Mouse (Mus musculus): Measurements from ENCODE around the gene Pik3cb.

Gene Pik3cb

DNA sequence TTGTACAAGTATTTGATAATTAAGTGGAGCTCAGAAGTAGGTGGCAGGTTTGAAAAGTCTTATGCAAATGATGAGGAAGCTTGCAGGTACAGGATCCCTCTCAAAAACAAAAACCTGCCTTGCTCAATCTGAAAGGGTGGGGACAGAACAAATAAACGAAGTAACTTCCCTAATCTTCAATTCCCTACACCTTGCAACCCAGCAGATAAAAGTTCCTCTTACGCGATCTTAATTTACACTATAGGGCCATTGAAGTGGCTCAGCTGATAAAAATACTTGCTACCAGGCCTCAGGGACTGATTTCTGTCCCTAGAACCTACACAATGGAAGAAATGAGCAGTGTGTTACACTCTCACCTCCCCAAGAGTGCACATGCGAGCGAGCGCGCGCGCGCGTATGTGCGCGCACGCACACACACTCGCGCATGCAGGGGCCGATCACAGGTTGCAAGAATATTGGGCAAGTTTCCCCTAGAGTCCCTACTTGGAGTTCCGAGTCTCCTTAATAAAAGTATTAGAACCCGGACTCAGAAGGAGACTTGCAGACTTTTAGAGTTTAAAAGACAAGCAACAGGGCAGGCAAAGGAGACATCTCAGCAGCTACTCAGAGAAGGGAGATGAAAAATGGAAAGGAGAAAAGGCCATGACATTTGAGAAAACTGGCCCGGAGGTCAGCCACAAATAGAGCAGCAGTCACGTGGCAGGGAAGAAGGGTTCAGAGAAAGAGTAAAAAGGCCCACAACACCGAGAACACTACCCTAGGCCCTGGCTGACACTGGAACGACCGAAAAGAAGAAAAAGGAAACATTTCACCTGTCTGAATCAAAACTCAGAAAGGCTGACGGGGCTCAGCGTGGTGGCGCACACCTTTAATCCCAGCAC, 6.7 kb upstream of the Pik3cb start:
- in situ Hi-C loops (cut with MboI, MseI) = no loop called here

- in situ Hi-C loops (cut with MboI, MseI) = no loop called here
Measured at GRCm38 (mm10) chr9:99145756-99146155, 5.3 kb upstream of the Pik3cb start.

DNA sequence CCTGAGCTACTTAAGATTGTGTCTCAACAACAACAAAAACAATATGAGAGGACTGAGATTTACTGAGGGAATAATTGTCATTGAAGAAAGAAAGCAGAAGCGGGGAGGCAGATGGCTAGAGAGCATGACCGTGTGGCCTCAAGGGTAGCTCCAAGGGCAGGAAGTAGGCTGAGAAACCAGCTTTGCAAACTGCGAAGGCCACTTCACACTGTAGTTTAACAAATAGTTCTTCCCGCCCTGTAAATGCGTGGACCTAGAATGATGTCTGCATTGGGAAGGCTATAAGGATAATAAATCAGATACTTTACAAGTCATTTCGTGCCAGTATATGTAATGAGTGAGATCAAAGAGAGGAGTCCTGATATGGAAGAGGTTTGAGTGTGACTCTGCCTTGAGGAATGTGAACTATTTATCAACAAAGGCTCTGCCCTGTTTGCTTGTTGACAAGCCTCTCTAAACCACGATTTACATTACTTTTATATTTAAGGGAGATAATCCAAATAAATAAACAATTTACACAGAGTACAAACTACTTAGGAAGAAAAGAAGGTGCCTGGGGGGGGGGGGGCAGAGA, 4.1 kb upstream of the Pik3cb start:
- in situ Hi-C loops (cut with MboI, MseI) = loop anchor here (5.0 kb wide), 1 partner anchor 98 kb away; the partner anchor contains the start of gene Cep70

DNA sequence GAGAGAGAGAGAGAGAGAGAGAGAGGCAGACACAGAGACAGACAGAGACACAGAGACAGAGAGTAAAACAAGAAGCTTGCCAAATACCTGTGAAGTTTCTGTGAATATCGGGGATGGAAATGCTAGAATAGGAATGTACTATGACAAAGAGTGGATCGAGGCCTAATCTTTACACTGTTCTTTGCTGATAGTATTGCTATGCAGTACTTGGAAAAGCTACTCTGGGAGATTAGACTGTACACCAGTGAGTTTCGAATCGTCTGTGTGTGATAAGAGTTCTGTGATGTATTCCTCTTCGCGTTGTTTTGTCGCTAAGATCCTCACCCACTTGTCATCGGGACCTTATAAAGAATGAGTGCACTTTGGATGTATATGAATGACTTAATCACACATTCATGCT, 1.2 kb upstream of the Pik3cb start:
- in situ Hi-C loops (cut with MboI, MseI) = loop anchor here (5.0 kb wide), 1 partner anchor 101 kb away; the partner anchor contains the start of gene Cep70

DNA sequence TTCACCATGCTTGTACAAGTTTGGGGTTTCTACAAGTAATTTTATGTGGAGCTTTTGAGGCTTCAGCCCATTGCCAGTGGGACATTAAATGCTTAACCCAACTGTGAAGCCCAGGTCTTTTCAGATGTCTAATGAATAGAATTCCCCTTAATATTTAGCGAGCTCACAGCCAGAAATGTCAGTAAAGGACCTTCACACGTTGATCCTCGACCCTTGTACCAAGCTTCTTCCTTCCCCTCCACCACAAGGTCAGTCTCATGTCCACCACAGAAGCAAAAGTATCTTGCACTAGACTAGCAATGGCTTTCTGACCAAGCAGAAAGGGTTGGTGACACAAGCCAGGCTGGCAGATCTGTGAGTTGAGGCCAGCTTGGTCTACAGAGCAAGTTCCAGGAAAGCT, 750 bp upstream of the Pik3cb start:
- in situ Hi-C loops (cut with MboI, MseI) = loop anchor here (5.0 kb wide), 1 partner anchor 101 kb away; the partner anchor contains the start of gene Cep70

GRCm38 (mm10) chr9:99139194-99140023, 1.0 kb downstream of the Pik3cb start:
- in situ Hi-C loops (cut with MboI, MseI) = loop anchor here (5.0 kb wide), 1 partner anchor 103 kb away; the partner anchor contains the start of gene Cep70

DNA sequence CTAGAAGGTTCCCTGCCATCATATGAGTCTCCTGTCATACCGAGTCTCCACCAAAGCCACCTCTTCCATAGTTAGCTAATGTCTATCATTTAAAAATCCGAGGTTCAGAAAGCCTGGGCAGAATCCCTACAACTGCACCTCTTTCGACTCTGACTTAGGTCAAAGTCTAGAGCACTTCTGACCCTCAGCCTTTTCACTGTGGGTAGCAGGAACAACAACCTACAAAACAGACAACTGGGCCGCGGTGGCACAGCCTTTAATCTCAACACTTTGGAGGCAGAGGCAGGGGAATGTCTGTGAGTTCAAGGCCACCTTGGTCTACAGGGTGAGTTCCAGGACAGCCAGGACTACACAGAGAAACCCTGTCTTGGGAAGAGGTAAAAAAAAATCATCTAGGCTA, 3.1 kb downstream of the Pik3cb start:
- in situ Hi-C loops (cut with MboI, MseI) = no loop called here

DNA sequence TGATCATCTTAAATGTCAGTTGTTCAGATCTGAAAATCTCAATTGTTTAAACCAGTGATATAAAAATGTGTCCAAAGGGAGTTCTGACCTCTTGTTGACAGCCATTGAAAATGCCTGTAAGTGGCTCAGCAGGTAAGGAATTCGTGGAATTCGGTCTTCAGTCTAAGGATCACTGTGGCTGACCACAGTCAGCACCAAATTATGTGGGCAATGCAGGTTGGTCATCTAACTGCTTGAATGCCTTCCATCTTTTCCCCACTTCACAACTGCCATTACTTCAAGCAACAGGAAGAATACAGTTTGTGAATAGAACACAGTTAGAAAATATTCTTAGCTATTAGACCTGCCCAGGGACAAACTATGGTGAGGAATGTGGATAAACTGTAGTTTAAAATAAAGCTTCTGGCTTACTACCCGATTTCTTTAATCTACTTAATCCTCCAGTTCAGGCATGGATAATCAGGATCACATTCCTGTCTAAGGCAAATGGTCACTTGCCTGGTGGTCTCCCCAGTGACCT, 8.4 kb downstream of the Pik3cb start:
- in situ Hi-C loops (cut with MboI, MseI) = no loop called here

DNA sequence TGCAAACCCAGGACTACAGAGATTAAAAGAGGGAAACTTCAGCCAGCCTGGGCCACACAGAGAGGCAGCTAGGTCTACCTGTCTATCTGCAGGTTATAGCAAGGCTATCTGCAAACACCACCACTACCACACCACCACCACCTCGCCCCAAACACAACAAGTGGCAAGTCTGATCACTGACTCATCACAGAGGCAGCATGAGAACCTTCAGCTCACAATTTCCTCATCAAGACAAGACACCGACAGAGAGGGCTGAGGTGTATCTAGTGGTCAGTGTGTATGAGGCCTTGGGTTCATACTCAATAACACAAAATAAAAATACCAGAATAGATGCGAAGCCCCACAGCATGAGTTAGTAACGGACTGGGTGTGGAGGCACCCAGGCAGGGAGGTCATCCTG, 9.3 kb downstream of the Pik3cb start:
- in situ Hi-C loops (cut with MboI, MseI) = no loop called here

GRCm38 (mm10) chr9:99127578-99127977, 12.8 kb downstream of the Pik3cb start:
- in situ Hi-C loops (cut with MboI, MseI) = no loop called here

DNA sequence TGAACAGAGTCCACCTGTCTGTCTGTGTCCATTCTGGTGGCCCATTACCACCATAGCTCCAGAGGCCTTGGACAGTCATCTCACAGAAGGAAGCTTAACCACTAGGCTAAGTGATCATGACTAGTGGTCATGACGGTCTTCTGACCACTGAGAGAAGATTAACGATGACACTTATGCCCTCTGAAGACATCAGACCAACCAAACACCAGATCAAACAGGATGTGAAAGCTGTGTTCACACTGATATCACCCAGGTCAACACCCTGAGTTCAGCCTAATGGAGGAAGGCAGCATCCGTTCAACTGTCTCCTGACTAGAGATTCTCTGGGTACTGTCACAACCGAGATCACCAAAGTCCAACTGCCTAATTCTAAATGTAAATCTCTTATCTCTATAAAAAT, 17.7 kb downstream of the Pik3cb start:
- in situ Hi-C loops (cut with MboI, MseI) = no loop called here

DNA sequence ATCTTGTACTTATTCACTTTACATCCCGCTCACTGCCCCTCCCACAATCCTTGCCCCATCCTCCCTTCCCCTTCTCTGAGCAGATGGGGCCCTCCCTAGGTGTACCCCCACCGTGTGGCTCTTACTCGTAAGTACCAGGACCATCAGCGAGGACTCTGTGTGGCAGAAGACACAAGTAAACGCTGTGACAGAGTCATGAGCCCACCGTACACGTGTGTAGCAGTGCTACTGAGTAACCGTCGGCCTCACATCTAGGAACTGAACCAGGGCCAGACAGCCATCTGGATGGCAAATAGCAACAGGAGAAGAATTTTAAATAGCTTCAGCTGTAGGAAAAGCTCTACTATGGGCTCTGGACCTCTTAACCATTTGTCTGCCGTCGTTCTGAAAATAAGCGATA, 28.0 kb downstream of the Pik3cb start:
- in situ Hi-C loops (cut with MboI, MseI) = no loop called here

- in situ Hi-C loops (cut with MboI, MseI) = no loop called here
Measured at GRCm38 (mm10) chr9:99111085-99111484, 29.3 kb downstream of the Pik3cb start.

- in situ Hi-C loops (cut with MboI, MseI) = no loop called here
Measured at GRCm38 (mm10) chr9:99110213-99110612, 30.2 kb downstream of the Pik3cb start.

DNA sequence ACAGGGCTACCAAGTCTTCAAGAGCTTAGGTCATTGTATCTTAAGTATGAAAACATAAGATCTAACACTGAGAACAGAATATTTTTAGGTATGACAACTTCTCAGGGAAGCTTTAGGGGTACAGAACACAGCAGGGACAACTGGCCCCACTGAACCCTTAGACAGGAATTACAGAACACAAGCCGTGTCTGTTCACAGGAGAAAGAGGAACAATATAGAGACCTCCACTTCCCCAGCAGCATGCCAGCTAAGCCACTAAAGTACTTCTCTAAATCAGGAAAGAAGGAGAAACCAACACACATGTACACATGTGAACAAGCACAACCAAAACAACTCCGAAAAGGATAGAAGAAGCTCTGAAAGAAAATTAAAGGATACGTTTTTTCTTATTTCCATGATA, 30.8 kb downstream of the Pik3cb start:
- in situ Hi-C loops (cut with MboI, MseI) = no loop called here

GRCm38 (mm10) chr9:99104449-99104848, 36.0 kb downstream of the Pik3cb start:
- in situ Hi-C loops (cut with MboI, MseI) = no loop called here

GRCm38 (mm10) chr9:99103865-99104264, 36.6 kb downstream of the Pik3cb start:
- in situ Hi-C loops (cut with MboI, MseI) = no loop called here

DNA sequence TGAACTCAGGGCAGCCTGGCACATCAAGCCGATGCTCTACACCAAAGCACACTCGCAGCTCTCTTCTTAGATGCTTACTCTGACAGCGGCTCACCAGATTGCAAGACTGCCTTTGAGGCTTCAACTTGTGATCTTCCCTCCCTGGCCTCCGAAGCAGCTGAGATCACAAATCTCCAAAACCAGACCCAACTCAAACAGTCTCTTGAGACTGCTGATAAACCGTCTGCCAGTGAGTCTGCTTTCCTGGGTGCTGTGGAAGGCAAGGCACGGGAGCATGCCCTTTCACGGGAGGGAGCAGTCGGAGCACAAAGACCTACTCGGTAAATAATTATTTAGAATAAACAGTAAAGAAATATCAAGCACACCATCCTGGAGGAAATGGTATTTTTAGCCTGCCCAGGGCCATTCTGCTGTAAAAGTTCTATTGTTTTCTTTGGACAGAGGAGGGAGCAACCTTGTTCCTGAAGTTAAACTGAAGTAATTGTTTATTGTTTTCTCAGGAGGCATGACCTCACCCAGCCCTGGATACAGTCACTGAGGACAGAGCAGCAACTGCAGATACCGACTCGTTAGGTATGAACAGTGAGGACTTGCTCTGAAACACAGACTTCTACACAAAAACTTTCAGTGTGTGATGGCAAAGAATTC, 41.8 kb downstream of the Pik3cb start:
- in situ Hi-C loops (cut with MboI, MseI) = no loop called here

DNA sequence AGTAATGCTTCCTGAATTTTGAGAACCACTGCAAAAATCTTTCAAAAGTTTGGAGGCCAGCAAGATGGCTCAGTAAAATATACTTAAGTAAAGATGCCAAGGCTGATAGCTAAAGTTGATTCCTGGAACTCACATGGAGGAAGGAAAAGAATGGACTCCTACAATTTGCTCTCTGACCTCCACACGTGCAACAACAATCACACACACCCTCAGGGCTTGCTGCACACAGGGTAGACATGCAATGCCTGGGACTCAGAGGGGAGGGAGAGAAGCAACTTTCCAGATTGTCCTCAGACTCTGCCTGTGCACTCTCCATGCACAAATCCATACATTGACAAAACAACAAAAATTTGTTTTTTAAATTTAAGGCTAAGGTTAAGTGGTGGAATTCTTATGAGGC, 42.8 kb downstream of the Pik3cb start:
- in situ Hi-C loops (cut with MboI, MseI) = no loop called here

DNA sequence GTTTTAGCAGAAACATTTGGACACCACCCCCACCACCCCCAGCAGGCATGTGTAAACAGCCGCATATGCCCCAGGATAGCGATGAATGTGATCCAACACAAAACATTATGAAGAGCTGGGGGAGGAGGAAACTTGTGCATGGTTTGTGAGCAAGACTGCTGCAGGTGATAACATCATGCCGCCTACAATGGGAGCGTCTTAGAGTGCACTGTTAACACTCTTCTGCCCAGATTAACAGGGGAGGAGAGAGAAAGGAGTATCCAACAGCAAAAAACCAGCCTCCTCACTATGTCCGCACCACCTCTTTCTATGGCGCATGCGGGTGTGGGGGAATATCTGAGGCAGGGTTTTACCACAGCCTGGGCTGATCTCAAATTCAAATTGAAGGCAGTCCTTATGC, 45.2 kb downstream of the Pik3cb start:
- in situ Hi-C loops (cut with MboI, MseI) = no loop called here

GRCm38 (mm10) chr9:99090546-99090945, 49.9 kb downstream of the Pik3cb start:
- in situ Hi-C loops (cut with MboI, MseI) = no loop called here

All from T-helper 1 cell (primary cell).